Mouse (Mus musculus): ENCODE data around the gene Pot1b.

Pot1b gene

GRCm38 (mm10) chr17:55711984-55712811 is at the start of gene Pot1b:
Pot1b (minus strand) TSS chr17:55712628.
- DNase-seq (ENCODE audit: low read depth, low spot score), result peak; percentile 93

- DNase-seq (ENCODE audit: low read depth, low spot score), result no peak
These were observed 38.7 kb upstream of the Pot1b start for GRCm38 (mm10) chr17:55751170-55751569.

GRCm38 (mm10) chr17:55749786-55750185 is 37.4 kb upstream of the Pot1b start, which contains the start of gene Adgre4:
Adgre4 (plus strand) TSS chr17:55749984.
- DNase-seq (ENCODE audit: low read depth, low spot score), result no peak

- DNase-seq (ENCODE audit: low read depth, low spot score), result no peak
These were observed 24.2 kb upstream of the Pot1b start for GRCm38 (mm10) chr17:55736675-55737074.

- no peak for DNase-seq (ENCODE audit: low read depth, low spot score)
These were observed 13.8 kb upstream of the Pot1b start for GRCm38 (mm10) chr17:55726193-55726592.

GRCm38 (mm10) chr17:55722250-55722649 is 9.8 kb upstream of the Pot1b start:
- DNase-seq (ENCODE audit: low read depth, low spot score), result no peak

GRCm38 (mm10) chr17:55721270-55721669 is 8.8 kb upstream of the Pot1b start:
- DNase-seq (ENCODE audit: low read depth, low spot score), result no peak

GRCm38 (mm10) chr17:55702865-55703264 is 9.6 kb downstream of the Pot1b start:
- no peak for DNase-seq (ENCODE audit: low read depth, low spot score)

- no peak for DNase-seq (ENCODE audit: low read depth, low spot score)
These were observed 10.1 kb downstream of the Pot1b start for GRCm38 (mm10) chr17:55702161-55702820.

GRCm38 (mm10) chr17:55699388-55699787 is 13.0 kb downstream of the Pot1b start:
- DNase-seq (ENCODE audit: low read depth, low spot score), result no peak

GRCm38 (mm10) chr17:55661099-55661498 is 51.3 kb downstream of the Pot1b start:
- no peak for DNase-seq (ENCODE audit: low read depth, low spot score)

GRCm38 (mm10) chr17:55625092-55625491 is 87.3 kb downstream of the Pot1b start, which contains the start of gene Vmn2r118:
Vmn2r118 (minus strand) TSS chr17:55625192.
- DNase-seq (ENCODE audit: low read depth, low spot score), result no peak

Data from WW6 (cell line).